Mouse (Mus musculus) forebrain, embryonic 11.5 days (tissue): ENCODE data around the gene Ptprq. TPM values are rescaled to one million over a fixed set of nuclear protein-coding genes. Genes with fewer than 3 reads are reported as not detected.

Experiments
- ATAC-seq: fragments of 200-750 bp; cut with Nextera tagmentation; replicated peaks from 2 replicates; pipeline ENCODE4 v1.8.0; 2017; ENCODE audit warnings: moderate TSS enrichment; ENCODE audit not compliant: low FRiP score
- DNase-seq: peaks from one replicate; pipeline ENCODE4 v3.0.0-alpha.2; 2017; ENCODE audit warnings: low spot score
- H3K27ac ChIP-seq: fragments of 300-500 bp; sonication (generic); 2 replicates; pipeline ENCODE4 v1.5.1; 2014; ENCODE audit warnings: low read depth, low read length
- H3K27me3 ChIP-seq: fragments of 300-500 bp; sonication (generic); 2 replicates; pipeline ENCODE4 v1.6.1; 2014; ENCODE audit warnings: mild to moderate bottlenecking, low read length, mixed read lengths; ENCODE audit not compliant: control insufficient read depth, insufficient read depth
- H3K36me3 ChIP-seq: fragments of 300-500 bp; sonication (generic); 2 replicates; pipeline ENCODE4 v1.6.1; 2014; ENCODE audit warnings: mild to moderate bottlenecking, low read length, moderate library complexity, mixed read lengths; ENCODE audit not compliant: control insufficient read depth, insufficient read depth
- H3K4me1 ChIP-seq: fragments of 300-500 bp; sonication (generic); replicated peaks from 2 replicates; pipeline ENCODE4 v1.6.1; 2014; ENCODE audit warnings: low read length, mixed read lengths; ENCODE audit not compliant: control insufficient read depth, insufficient read depth
- H3K4me2 ChIP-seq: fragments of 300-500 bp; sonication (generic); 2 replicates; pipeline ENCODE4 v1.6.1; 2014; ENCODE audit warnings: low read depth, mild to moderate bottlenecking, low read length, moderate library complexity, mixed read lengths; ENCODE audit not compliant: severe bottlenecking
- H3K4me3 ChIP-seq: fragments of 300-500 bp; sonication (generic); 2 replicates; pipeline ENCODE4 v1.5.1; 2014; ENCODE audit warnings: low read depth, low read length
- H3K9ac ChIP-seq: fragments of 300-500 bp; sonication (generic); 2 replicates; pipeline ENCODE4 v1.6.1; 2014; ENCODE audit warnings: low read length
- H3K9me3 ChIP-seq: fragments of 300-500 bp; sonication (generic); 2 replicates; pipeline ENCODE4 v1.6.1; 2016; ENCODE audit warnings: low read length, mixed read lengths; ENCODE audit not compliant: control insufficient read depth
- WGBS: fragments of 180-500 bp; shearing (Covaris S2); extraction: QIAGEN DNeasy Blood & Tissue Kit; methylation state at CpG from one replicate; pipeline ENCODE4 v1.1.7; 2014; 5-methylcytosine and 5-hydroxymethylcytosine counted together
- polyA plus RNA-seq: library from polyadenylated mRNA; unstranded; fragments of >200 nt; fragmentation: Nextera tagmentation; extraction: Ambion mirVana; gene quantifications from 2 replicates; pipeline ENCODE4 v1.2.1, GENCODE M21; 2014

Gene Ptprq
- polyA plus RNA-seq, 1 experiment from 2014 or later: not detected

DNA sequence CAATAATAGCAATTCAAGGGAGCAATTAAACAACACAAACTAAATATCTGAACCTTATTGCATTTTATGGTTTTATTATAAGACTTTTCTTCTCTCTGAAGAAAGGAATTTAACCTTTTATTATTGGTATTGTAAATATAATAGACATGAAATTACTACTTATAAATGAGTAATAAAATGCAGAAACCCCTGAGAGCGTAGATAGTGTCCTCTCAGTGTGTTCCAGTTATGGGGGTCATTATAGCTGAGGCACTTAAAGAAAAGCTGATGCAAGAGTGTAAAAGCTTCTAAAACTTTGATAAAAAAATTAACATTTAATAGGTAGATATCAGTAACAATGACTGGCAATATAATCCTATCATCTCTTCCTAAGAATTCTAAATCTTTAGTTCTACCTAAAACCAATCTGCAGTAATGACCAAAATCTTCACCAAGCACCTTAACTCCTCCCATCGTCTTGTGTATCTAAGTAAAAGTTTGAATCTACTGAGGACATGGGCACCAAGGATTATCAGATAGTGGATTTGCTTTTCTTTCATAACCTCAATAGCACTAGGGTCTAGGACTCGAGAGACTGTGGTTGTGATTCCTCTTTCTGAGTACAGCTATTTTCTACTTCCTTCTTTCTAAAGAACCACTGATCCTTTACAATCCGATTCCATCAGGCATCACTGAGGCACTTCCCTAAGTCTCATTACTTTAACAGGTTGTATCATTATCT is 51.3 kb downstream of the Ptprq start:
- no peaks in the 10 kb centered on the region for H3K36me3 ChIP-seq
- WGBS: 79% methylated on average over 4 of the region's 4 CpGs
- H3K4me1 ChIP-seq: no peaks in the 10 kb centered on the region
- H3K9ac ChIP-seq: no peak overlapping the region
- H3K9me3 ChIP-seq: no peaks in the 10 kb centered on the region
- no peak overlapping the region for H3K4me2 ChIP-seq
- H3K27me3 ChIP-seq: no peaks in the 10 kb centered on the region
- no peak overlapping the region for H3K4me3 ChIP-seq
- no peak overlapping the region for H3K27ac ChIP-seq
- DNase-seq: no peak
- no peak for ATAC-seq

GRCm38 (mm10) chr10:107662372-107663065 is 57.3 kb downstream of the Ptprq start:
- no peak for DNase-seq

DNA sequence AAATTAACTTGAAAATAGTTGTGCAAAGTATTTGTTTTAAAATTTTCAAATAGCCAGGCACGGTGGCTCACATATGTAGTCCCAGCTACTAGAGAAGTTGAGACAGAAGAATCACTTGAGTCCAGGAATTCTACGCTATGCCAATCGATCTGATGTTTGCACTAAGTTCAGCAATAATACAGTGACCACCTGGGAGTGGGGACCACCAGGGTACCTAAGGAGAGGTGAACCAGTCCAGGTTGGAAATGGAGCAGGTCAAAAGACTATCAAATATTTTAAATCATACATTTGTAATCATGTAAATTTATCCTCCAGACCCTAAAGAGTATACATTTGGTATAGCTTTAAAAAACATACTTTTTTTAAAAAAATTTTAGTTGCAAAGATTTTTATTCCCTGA is 57.9 kb downstream of the Ptprq start:
- Histone ChIP-seq H3K27me3 (no peaks in the 10 kb centered on the region), H3K4me1 (no peaks in the 10 kb centered on the region), H3K9ac (no peak overlapping the region), H3K9me3 (no peaks in the 10 kb centered on the region), H3K36me3 (no peaks in the 10 kb centered on the region), H3K27ac (no peak overlapping the region), H3K4me3 (no peak overlapping the region), H3K4me2 (no peak overlapping the region)
- ATAC-seq (no peak), DNase-seq (no peak)
- 90% methylated on average over 3 of the region's 3 CpGs for WGBS

More at GRCm38 (mm10) chr10:107662372-107663065, 57.3 kb downstream of the Ptprq start:
- no peaks in the 10 kb centered on the region for H3K9me3 ChIP-seq
- no peaks in the 10 kb centered on the region for H3K4me1 ChIP-seq
- no peak overlapping the region for H3K4me3 ChIP-seq
- no peak overlapping the region for H3K4me2 ChIP-seq
- no peaks in the 10 kb centered on the region for H3K27me3 ChIP-seq
- no peak overlapping the region for H3K27ac ChIP-seq
- WGBS: 66% methylated on average over 5 of the region's 5 CpGs
- H3K36me3 ChIP-seq: no peaks in the 10 kb centered on the region
- ATAC-seq: peak; percentile 61; the same call in 1 of the 2 replicates
- no peak overlapping the region for H3K9ac ChIP-seq

- H3K27me3 ChIP-seq: no peaks in the 10 kb centered on the region
- no peak overlapping the region for H3K9ac ChIP-seq
- H3K4me2 ChIP-seq: no peak overlapping the region
- no peak overlapping the region for H3K4me3 ChIP-seq
- no peak for ATAC-seq
- no peak for DNase-seq
- no peaks in the 10 kb centered on the region for H3K9me3 ChIP-seq
- H3K27ac ChIP-seq: no peak overlapping the region
- no peaks in the 10 kb centered on the region for H3K4me1 ChIP-seq
- WGBS: 95% methylated on average over 2 of the region's 2 CpGs
- no peaks in the 10 kb centered on the region for H3K36me3 ChIP-seq
Measured at GRCm38 (mm10) chr10:107659141-107659540, 60.7 kb downstream of the Ptprq start.

DNA sequence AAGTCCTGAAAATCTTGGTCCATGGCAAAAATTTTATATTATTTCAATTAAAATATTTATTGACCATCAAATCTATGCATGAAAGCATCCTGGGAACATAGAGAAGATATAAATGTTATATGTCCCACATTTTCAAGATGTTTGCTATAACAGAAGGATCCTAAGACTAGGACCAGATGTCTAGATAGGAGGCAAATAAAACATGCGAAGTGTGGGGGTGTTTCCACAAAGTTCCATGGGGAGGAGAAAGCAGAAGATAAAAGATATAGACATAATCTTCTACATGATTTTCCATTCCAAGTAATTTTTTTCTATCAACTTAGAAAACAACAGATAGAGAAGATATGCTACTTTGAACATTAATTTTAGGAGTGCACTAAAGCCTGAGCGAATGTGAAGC is 70.2 kb downstream of the Ptprq start:
- no peaks in the 10 kb centered on the region for H3K9me3 ChIP-seq
- no peaks in the 10 kb centered on the region for H3K27me3 ChIP-seq
- ATAC-seq (no peak), DNase-seq (no peak)
- H3K27ac ChIP-seq: no peak overlapping the region
- 88% methylated on average over 2 of the region's 2 CpGs for WGBS
- no peaks in the 10 kb centered on the region for H3K4me1 ChIP-seq
- no peak overlapping the region for H3K4me3 ChIP-seq
- no peak overlapping the region for H3K4me2 ChIP-seq
- no peaks in the 10 kb centered on the region for H3K36me3 ChIP-seq
- H3K9ac ChIP-seq: no peak overlapping the region

DNA sequence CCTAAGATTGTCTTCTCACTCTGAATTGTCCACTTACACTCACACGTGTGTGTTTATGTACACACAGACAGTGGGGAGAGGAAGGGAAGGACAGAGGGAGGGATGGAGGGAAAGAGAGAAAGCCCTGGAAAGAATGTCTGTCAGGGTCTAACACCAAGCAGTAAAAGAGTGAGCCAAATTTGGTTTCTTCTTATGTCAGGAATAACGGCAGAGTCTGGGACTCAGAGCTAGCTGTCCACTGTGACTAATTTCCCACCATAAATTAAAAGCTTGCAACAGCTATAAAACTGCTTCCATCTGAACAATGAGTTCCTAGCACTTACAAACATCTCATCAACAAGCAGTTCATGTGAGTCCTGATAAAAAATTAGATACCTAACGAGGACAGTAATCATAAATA is 91.7 kb downstream of the Ptprq start:
- Histone ChIP-seq H3K36me3 (no peaks in the 10 kb centered on the region), H3K27me3 (no peaks in the 10 kb centered on the region), H3K9ac (no peak overlapping the region), H3K4me1 (no peaks in the 10 kb centered on the region), H3K27ac (no peak overlapping the region), H3K4me2 (no peak overlapping the region), H3K4me3 (no peak overlapping the region), H3K9me3 (no peaks in the 10 kb centered on the region)
- DNase-seq (no peak), ATAC-seq (no peak)
- WGBS: 74% methylated on average over 3 of the region's 3 CpGs

DNA sequence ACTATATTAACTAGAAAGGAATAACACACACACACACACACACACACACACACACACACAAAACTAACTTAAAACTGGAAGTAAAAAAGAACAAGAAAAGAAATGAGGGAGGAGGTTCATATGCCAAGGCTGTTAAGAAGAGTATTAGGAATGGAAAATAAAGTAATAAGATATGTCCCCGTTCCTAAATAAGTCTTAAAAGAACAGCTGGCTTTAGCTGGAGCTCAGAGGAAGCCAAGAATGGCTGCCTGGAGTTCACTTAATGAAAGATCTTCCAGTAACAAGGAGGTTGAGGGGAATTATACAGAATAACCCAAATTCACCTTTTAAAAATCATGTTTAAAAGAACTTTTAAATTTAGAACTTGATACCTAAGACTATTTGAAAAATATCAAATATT is 93.2 kb downstream of the Ptprq start:
- WGBS: 81% methylated on average over 1 of the region's 1 CpGs

GRCm38 (mm10) chr10:107624211-107624610 is 95.6 kb downstream of the Ptprq start:
- no peaks in the 10 kb centered on the region for H3K27me3 ChIP-seq
- H3K27ac ChIP-seq: no peak overlapping the region
- no peaks in the 10 kb centered on the region for H3K36me3 ChIP-seq
- no peaks in the 10 kb centered on the region for H3K4me1 ChIP-seq
- H3K4me2 ChIP-seq: no peak overlapping the region
- H3K4me3 ChIP-seq: no peak overlapping the region
- DNase-seq: no peak
- no peak overlapping the region for H3K9ac ChIP-seq
- no peaks in the 10 kb centered on the region for H3K9me3 ChIP-seq
- no peak for ATAC-seq
- 81% methylated on average over 4 of the region's 4 CpGs for WGBS

More for the DNA sequence above, 93.2 kb downstream of the Ptprq start:
- Histone ChIP-seq H3K36me3 (no peaks in the 10 kb centered on the region), H3K27me3 (no peaks in the 10 kb centered on the region), H3K4me3 (no peak overlapping the region), H3K9me3 (no peaks in the 10 kb centered on the region), H3K4me1 (no peaks in the 10 kb centered on the region), H3K27ac (no peak overlapping the region), H3K4me2 (no peak overlapping the region), H3K9ac (no peak overlapping the region)
- no peak for ATAC-seq
- DNase-seq: no peak

GRCm38 (mm10) chr10:107615460-107615859 is 104.4 kb downstream of the Ptprq start:
- no peak overlapping the region for H3K9ac ChIP-seq
- no peak overlapping the region for H3K4me2 ChIP-seq
- no peaks in the 10 kb centered on the region for H3K36me3 ChIP-seq
- no peak overlapping the region for H3K27ac ChIP-seq
- ATAC-seq (no peak), DNase-seq (no peak)
- no peaks in the 10 kb centered on the region for H3K4me1 ChIP-seq
- no peaks in the 10 kb centered on the region for H3K27me3 ChIP-seq
- WGBS: 69% methylated on average over 2 of the region's 2 CpGs
- no peaks in the 10 kb centered on the region for H3K9me3 ChIP-seq
- H3K4me3 ChIP-seq: no peak overlapping the region
